Mouse (Mus musculus): ENCODE data around the gene Cnpy2.
"Not testable (repeated sequence)": the region's sequence is repeated elsewhere in the genome, so short reads cannot be mapped to it uniquely, and the experiment has no call there.

Cnpy2 gene

DNA sequence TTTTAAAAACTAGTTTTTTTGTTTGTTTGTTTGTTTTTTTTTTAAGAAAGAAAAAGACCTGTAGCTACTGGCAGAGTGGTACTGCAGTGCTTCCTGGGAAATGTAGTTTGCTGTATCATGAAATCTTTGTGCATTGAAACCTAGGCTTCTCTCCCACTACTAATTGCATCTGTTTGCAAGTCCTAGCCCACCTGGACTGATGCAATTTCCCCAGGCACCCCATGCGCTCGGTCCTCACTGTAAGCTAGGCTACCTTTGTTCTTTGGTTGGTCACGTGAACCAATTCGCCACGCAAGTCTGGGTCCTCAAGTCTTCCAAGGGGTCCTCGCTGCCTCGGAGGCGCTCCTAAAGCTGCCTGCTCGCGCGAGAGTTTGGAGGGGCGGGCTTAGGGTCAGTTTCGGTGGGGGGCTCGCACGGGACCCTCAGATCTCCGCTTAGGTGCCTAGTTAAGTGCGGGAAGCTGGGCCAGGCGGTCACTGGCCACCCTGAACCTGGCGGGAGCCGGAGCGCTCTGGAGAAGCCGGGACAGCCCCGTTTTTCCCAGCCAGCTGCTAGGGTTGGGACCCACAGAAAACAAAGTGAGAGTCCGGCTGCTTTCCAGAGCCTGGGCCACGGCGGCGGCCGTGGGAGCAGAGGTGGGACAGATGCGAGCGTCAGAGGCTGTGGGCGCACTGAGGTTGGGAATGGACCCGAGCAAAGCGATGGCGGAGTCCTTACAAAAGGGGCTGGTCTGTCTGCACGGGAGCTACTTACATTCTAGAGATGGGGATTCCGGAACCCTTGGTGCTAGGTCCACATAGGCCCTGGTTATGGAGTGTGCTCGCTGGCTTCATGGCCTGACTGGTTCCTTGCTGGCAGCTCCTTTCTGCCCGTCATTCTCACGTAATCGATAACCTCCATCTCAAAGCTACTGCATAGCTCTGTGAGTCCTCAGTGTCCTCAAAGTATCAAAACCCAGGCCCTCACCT lies at the start of gene Cnpy2:
TSS of gene Cnpy2 (plus strand) at position 319 of the 968 bp plus-strand sequence.
- peak; percentile 81 to 83 for DNase-seq (ENCODE audit: low spot score in 2 of 2)

DNA sequence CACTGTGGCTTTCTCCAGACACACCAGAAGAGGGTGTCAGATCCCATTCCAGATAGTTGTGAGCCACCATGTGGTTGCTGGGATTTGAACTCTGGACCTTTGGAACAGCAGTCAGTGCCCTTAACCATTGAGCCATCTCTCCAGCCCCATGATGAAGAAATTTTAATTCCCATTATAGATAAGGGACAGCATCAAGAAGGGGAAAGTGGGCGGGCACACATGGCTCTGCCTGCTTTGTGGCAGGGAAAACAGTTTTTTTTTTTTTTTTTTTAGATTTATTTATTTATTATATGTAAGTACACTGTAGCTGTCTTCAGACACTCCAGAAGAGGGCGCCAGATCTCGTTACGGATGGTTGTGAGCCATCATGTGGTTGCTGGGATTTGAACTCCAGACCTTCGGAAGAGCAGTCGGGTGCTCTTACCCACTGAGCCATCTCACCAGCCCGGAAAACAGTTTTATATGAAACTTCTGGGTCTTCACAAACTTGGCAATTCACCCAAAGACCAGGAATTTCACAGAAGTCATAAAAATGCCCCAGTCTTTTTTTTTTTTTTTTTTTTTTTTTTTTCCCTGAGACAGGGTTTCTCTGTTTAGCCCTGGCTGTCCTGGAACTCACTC lies 49.3 kb upstream of the Cnpy2 start:
- DNase-seq (ENCODE audit: low spot score in 2 of 2): not testable (repeated sequence)

DNA sequence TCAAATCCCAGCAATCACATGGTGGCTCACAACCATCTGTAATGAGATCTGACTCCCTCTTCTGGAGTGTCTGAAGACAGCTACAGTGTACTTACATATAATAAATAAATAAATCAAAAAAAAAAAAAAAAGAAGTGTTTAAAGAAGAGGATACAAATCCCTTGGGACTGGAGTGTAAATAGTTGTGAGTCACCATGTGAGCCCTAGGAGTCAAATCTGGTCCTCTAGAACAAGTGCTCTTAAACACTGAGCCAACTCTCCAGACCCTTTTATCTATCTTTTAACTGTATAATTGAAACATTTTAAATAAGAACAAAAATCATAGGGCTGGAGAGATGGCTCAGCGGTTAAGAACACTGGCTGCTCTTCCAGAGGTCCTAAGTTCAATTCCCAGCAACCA lies 46.9 kb upstream of the Cnpy2 start:
- DNase-seq (ENCODE audit: low spot score in 2 of 2): not testable (repeated sequence)

DNA sequence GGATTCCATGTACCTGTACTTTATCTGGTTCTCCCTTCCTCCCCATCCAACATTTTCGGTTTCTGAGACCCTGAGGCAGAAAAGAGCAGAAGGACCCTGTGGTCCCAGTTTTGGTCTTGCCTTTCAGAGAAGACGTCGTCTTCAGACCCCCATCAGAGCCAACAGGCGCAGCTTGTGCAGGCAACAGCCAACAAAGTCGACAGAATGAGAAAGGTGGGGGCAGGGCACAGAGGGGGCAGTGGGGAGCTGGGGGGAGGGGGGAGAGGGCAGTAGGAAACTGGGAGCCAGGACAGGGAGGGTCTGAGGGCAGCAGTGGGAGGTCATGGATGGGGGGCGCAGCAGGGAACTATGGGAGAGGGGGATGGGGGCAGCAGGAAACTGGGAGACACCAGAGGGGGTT lies 44.1 kb upstream of the Cnpy2 start:
- no peak for DNase-seq (ENCODE audit: low spot score in 2 of 2)

DNA sequence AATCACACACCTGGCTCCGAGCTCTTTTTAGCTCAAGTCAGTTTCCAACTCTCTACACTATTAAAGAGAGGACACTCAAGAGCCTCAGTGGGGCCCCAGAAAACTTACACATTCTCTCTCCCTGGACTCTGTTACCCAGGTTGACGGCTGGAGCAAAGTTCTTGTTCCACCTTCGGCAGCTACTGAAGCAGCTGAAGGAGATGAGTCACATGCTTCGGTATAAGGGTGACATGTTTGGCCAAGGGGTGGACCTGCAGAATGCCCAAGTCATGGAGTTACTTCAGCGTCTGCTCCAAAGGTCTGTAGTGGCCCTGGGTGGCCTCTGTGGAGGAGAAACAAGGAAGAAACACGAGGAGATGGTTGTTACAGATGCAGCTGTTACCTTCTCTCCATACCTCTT lies 41.3 kb upstream of the Cnpy2 start:
- no peak for DNase-seq (ENCODE audit: low spot score in 2 of 2)

DNA sequence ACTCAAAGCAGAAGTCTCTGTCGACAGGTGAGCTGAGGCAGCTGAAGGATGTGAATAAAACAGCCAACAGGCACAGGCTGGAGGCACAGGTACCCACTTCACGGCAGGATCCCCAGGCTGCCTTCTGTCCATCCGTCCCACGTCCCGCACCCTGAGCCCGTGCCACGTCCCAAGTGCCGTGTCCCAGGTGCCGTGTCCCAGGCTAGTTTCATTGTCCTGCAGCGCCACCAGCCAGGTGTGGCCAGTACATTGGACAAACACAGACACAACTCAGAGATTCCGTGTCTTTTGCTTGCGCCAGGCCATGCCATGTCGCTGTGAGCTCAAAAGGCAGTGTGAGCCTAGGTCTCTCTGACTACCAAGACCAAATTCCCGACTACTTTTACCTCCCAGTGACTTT lies 40.6 kb upstream of the Cnpy2 start:
- no peak for DNase-seq (ENCODE audit: low spot score in 2 of 2)

DNA sequence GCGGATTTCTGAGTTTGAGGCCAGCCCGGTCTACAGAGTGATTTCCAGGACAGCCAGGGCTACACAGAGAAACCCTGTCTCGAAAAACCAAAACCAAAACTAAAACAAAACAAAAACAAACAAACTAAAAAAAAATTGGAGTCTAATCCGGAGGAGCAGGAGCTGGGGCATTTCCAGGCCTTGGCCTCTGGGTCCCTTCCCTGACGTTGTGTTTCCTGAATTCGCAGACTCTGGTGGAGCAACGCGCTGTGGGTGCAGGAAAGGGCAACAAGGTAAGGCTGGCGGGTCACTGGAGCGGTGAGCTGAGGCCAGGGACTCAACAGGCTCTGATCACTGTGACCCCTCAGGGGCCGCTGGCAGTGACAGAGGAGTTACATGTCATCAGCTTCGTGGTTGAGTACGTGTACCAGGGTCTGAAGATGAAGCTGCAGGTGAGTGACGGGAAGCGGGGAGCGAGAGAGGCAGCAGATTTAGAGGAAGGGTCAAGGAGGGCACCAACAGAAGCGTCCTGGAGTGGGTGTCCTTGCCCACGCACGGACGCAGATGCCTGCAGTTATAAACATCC lies 39.3 kb upstream of the Cnpy2 start:
- DNase-seq (ENCODE audit: low spot score in 2 of 2): no peak

DNA sequence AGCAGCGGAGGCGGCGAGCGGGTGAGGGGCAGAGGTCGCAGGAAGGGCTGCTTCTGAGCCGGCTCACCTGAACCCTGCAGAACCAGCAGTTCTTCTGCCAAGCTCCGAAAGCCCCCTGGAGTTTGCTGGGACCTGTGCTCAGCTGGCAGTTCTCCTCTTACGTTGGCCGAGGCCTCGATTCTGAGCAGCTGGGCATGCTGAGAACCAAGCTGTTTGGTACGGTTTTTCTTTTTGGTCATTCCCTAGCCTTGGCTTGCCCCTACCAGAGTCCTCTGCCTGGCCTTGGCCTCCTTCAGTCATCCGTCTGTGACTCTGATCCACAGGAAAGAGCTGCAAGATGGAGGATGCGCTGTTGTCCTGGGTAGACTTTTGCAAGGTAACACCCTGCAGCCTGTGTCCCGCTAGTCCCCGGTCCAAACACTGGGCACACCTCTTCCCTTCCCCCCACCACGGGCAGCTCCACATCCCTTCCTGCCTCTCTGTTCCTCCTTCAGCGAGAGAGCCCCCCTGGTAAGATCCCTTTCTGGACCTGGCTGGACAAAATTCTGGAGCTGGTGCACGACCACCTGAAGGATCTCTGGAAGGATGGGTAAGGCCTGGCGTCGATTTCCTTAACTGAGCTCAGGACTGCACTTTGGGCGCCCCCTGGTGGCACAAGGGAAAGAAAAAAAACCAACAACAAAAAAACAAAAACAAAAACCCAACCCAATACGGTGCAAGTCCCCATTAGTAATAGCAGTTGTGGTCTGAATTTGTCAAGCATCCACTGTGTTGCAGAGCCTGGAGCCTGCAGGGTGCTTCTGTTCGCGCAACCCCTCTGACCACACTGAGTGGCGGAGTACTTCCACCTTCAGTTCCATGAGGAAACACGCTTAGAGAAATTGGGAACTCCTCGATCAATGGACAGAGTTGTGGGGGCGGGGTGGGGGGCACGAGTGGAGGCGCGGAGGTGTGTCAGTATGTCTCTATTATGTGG lies 38.4 kb upstream of the Cnpy2 start:
- peak in 1 of 2 experiments; percentile 33 for DNase-seq (ENCODE audit: low spot score in 2 of 2)

DNA sequence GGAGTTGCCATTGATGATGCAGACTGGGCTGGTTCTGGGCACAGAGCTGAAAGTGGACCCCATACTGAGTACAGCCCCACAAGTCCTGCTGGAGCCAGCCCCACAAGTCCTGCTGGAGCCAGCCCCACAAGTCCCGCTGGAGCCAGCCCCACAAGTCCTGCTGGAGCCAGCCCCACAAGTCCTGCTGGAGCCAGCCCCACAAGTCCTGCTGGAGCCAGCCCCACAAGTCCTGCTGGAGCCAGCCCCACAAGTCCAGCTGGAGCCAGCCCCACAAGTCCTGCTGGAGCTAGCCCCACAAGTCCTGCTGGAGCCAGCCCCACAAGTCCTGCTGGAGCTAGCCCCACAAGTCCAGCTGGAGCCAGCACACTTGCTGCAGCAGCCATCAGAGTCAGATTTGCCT lies 31.7 kb upstream of the Cnpy2 start:
- DNase-seq (ENCODE audit: low spot score in 2 of 2): not testable (repeated sequence)

DNA sequence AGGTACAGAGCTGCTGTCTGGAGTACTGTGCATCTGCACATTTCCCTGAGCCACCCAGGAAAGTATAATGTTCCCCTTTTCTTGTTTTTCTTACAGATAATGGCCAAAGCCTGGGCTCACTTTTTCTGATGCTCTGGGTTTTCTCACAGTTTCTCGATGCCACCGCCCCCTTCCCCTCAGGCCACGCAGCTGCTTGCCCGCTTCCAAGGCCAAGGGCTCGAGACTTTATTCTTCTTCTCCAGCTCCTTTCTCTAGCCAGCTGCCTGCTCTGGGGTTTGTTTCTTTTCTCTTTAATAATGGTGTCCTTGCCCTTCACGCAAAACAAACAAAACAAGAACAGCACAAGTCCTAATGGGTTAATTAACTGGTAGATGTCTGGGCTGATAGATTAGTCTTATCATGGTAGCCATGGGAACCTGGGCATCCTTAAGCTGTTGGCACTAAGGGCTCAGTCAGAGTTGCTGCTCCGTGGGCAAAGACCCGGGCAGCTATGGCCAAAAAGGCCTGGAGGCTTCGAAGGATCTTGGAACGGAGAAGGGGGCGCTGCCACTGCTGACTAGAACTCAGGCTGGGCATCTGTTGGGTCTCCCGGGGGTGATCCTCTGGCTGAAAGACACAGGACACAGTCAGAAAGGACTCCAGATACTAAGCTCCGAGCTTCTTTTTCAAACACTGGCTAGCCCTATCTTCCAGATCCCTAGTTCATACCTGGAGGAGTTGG lies 25.7 kb upstream of the Cnpy2 start:
- DNase-seq (ENCODE audit: low spot score in 2 of 2): no peak

DNA sequence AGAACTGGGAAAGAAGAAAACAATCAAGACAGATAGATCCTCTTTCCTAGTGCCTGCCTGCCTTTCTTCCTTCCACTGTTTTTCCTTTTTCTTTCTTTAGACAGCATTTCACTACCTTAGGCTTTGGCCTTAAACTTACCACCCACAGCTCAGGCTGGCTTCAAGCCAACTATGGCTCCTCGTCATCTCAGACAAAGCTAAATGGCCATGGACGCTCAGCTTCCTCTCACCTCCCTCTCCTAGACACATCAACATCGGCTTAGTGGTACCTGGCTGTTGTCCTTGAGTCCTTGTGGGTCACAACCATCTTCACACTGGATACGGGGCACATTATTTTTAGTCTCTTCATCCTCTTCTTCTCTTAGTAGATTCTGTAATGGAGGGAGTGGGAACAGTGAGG lies 25.0 kb upstream of the Cnpy2 start:
- DNase-seq (ENCODE audit: low spot score in 2 of 2): no peak

DNA sequence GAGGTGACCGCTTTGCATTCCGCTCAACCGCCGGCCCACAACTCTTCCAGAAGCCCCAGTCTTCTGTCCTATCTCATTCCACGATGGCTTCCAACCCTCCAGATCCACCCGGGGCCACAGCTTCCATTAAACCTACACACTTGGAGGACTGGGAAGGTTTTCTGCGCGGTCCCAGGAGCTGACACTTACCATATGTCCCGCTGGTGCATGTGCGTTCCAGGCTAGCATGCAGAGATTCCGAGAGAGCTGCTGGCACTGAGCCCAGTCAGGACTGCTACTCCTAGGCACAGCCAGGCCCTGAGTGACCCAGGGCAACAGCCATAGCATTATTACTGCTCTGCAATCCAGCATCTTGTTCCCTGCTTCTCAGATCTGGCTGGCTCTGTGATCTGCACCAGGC lies 24.6 kb upstream of the Cnpy2 start:
- DNase-seq (ENCODE audit: low spot score in 2 of 2): no peak

DNA sequence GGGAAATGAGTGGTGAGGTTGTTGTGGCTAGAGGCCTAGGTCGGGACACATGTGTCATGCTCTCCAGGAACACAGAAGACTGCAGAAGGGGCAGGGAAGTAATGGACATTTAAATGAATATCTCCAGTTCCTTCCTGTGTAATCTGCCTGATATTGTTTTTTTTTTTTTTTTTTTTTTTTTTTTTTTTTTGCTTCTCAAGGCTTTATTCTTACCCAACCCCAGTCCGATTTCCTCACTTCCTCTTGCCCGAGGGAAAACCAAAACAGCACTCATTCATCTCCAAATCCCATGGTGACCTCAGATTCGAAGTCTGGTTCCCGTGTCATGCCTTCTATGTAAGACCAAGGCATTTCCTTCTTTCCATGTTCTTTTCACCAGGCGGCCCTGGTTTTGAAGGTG lies 24.0 kb upstream of the Cnpy2 start:
- DNase-seq (ENCODE audit: low spot score in 2 of 2): no peak

DNA sequence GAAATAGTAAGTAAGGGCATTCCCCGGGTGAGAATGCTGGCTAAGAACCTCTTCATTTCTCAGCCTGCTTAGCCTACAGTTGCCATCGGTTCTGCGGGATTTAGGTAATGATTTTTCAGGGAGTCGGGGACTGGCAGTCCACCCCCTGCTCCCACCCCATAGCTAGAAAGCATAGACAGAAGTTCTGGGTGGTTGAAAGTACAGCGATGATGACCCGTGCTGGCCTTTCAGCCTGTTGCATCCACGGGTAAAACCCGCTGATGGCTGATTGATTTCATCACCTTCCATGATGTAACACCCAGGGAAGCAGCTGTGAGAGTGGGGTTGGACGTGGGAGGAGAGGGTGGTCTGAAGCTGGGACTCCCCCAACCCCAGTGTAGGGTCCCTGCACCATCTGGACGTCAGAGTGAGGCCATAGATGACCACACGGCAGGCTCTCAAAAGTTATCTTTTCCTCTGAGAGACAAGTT lies 23.5 kb upstream of the Cnpy2 start, which contains the start of gene Il23a:
TSS of gene Il23a (minus strand) at position 51 of the 470 bp plus-strand sequence.
- DNase-seq (ENCODE audit: low spot score in 2 of 2): no peak

DNA sequence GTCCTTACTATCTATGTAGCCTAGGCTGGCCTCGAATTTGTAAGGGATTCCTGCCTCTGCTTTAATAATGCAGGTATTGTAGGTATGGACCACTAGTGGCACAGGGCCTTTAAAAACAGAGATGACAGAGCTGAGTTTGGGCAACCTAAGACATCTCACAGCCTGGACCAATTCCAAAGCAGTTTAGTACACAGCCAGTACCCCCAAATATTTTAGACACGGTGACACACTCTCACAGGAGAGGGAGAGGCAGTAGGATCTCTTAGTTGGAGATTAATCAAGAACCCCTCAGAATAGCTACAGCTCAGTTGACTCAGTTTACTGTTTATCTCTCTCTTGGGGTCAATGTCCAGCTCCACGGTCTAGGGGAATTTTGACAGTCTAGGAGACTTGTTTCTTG lies 19.9 kb upstream of the Cnpy2 start:
- no peak for DNase-seq (ENCODE audit: low spot score in 2 of 2)

DNA sequence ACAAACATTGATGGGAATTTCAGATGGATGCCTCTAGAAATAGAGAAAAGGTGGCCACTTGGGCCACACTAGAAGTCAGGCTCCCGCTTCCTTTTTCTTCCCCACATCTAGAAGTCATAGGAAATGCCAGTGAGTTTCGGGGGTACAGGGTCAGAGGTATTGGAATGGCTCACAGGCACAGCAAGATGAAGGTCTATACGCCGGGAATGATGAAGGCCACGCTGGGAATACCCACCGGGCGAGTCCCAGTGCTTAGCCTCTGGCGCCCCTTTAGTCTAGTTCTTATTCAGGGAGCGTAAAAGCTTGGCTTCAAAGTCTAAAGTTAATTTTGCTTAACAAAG lies 19.5 kb upstream of the Cnpy2 start:
- no peak for DNase-seq (ENCODE audit: low spot score in 2 of 2)

DNA sequence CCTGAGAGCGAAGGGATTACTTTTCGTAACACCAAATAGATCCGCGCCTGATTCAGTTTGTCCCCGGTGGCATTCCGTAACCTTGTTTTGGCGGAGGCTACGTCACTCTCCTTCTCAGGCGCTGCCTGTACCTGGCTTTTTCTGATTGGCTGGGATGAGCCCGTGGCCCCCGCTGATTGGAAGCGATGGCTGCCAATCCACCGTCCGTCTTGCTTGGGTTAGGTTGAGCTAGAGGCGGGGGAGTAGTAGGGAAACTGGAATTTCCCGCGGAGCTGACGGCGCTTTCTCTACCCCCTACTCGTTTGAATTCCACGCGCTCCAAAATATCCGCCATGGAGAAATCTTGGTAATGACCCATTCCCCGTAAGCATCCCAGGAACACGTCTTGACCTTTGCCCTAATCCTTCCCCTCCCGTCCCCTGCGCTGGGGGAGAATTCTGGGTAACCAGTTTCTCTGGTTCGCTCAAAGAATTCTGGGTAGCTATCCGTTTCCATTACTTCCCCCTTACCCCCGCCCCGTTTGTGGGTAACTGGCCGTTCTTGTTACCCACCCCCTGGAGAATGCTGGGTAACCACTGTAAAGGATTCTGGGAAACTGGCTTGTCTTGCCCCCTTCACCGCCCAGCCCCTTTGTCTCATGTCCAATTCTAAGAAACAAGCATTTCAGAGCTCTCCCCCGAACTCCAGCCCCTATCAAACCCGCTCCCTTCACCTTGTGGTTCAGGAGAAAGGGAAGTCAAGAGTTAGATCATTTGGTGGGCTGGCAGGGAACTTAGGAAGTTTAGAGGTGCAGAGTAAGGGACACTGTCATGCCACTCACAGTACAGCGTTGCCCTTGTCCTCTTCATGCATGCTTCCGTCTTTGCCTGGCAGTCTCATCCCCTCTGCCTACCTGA lies 18.9 kb upstream of the Cnpy2 start, which contains the start of gene Pan2:
TSS of gene Pan2 (plus strand) at position 210 of the 896 bp plus-strand sequence.
- DNase-seq (ENCODE audit: low spot score in 2 of 2): peak; percentile 100

DNA sequence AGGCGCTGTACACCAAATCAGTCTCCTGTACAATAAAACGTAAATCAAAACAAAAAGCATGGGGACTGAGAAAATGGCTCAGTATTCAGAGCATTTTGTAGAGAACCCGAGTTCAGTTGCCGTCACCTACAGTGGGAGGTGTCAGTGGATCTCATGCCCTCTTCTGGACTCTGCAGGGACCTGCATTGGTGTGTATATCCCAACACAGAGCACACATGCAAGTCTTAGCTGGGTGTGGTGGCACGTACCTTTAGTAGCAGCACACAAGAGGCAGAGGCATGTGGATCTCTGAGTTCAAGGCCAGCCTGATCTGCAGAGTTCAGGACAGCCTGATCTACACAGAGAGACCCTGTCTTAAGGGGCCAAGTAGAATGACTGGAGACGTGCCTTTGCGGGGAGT lies 12.6 kb upstream of the Cnpy2 start:
- DNase-seq (ENCODE audit: low spot score in 2 of 2): no peak

DNA sequence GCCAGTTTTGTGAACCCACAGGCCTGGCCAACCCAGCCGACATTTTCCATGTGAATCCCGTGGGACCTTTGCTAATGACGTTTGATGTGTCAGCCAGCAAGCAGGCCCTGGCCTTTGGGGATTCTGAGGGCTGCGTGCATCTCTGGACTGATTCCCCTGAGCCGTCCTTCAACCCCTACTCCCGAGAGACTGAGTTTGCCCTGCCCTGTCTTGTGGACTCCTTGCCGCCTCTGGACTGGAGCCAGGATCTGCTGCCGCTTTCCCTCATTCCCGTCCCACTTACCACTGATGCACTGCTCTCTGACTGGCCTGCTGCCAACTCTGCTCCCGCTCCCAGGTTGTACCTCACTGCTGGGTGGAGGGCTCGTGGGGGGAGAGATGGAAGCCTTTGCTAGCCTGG lies 12.1 kb upstream of the Cnpy2 start:
- DNase-seq (ENCODE audit: low spot score in 2 of 2): no peak

DNA sequence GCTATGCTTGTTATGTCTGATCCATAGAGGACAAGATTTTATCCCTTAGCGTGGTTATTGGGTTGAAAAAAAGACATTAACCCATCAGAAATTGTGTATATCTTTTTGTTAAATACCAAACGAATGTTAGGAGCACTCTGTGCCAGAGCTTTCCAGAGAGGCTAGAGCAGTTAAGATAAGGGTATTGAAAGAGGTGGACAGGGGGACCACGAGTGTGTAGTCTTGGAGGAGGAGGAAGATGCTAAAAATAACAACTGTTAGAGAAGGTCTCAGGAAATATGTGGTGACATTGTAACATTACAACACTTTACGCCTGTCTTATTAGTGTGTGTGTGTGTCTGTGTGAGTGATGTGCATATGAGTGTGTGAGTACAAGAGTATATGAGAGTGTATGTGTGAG lies 11.4 kb upstream of the Cnpy2 start:
- no peak for DNase-seq (ENCODE audit: low spot score in 2 of 2)

All from frontal cortex, postnatal 14 days (tissue).